Mouse (Mus musculus) kidney, postnatal 36 days (tissue): Measurements from ENCODE around the gene Chmp2a.

ENCODE experiments used
- DNase-seq, 2 experiments: peaks; one replicate each; pipeline ENCODE4 v3.0.0; 2021 to 2022; ENCODE audit warnings: mixed read lengths in 2 of 2

Chmp2a gene

DNA sequence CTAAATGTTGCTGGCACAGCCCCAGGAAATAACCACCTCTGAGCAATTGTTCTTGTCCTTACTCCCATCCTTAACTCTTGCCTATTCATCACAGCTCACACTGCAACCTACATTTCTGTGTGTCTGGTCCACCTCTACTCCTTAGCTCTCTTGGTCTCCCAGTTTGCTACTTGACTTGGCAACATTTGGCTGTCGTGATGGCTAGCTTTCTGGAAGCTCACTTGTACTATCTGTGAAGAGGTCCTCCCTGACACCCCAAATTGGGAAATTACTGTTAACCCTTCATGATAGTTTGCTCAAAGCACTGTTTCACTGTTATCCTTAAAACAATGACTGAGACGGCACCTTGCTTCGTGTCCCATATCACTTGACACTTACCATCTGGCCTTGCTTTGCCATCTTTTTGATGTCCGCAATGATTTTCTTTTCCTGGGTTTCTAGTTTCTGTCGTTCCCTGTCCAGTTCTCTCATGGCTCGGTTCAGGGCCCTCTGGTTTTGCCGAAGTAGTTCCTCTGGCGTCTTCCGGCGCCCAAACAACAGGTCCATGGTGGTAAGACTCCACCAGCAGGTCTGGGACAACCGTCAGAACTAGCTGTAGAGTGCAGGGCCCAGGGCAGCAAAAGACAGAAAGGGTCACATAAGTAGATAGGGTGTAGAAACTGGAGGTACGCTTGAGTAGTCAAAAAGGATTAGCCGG is 1.0 kb downstream of the Chmp2a start:
- DNase-seq: no peak

GRCm38 (mm10) chr7:13032541-13032940 is 2.1 kb downstream of the Chmp2a start:
- no peak for DNase-seq

- DNase-seq: no peak
Observed at GRCm38 (mm10) chr7:13031983-13032382, 2.6 kb downstream of the Chmp2a start.

DNA sequence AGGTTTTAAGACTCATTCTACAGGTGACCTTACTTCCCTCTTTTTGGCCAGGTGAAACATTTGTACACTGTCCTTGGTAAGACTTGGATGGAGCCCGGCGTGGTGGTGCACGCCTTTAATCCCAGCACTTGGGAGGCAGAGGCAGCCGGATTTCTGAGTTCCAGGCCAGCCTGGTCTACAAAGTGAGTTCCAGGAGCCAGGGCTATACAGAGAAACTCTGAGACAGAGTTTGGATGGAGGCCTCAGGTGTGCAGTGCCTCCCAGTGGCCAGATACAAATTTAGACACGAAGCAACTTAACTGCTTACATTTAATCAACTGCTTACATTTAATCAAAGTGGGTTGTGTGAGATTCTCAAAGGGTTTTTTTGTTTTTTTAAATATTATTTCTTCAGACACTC is 3.5 kb downstream of the Chmp2a start:
- DNase-seq: peak; percentile 35 to 62

DNA sequence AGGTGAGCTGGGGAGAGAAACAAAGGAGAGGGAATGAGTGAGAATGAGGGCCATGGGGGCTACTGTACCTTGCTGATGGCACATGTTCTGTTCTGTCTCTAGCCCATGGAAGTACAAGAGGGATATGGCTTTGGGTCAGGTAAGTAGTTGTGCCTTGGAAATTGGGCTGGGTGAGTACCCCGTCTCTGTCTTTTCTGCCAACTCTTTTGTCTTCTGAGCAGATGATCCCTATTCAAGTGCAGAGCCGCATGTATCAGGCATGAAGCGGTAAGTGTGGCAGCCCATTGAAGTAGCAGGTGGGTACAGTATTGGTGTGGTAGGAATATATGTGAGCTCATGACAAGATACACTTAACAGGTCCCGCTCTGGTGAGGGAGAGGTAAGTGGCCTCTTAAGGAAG is 5.6 kb downstream of the Chmp2a start:
- no peak for DNase-seq

DNA sequence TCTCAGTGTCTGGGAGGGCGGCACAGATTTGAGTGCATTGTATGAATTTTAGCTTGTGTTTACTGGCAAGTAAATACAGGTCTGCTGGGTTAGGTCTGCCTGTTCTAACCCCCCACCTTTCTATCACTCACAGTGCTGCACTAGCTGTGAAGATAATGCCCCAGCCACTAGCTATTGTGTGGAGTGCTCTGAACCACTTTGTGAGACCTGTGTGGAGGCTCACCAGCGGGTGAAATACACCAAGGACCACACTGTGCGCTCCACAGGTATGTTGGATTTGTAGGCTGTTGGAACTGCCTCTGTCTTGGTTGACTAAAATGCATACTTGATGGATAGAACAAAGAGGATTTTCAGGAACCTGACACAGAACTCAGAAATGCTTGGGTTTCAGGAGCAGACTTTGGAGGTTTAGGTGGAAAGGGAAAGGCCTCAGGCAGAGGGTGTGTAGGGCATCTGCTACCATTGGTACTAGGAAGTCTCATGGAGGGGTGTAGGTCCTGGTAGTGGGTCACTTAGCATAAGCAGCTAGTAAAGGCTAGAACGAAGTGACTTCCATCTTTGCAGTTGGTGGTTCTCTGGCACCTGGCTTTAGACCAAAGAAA is 9.0 kb downstream of the Chmp2a start:
- no peak for DNase-seq

DNA sequence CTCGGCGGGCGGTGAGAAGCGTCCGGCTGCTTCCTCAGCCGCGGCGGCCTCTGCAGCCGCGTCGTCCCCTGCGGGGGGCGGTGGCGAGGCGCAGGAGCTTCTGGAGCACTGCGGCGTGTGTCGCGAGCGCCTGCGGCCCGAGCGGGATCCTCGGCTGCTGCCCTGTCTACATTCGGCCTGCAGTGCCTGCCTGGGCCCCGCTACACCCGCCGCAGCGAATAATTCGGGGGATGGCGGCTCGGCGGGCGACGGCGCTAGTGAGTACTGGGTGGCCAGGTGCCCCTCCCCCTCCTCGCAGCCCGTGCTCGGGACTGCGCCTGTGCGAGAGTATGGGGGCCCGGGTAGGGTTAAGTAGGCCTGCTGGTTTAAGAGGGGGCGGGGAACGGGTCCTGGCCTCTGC is 9.8 kb downstream of the Chmp2a start:
- peak; percentile 68 to 87 for DNase-seq

DNA sequence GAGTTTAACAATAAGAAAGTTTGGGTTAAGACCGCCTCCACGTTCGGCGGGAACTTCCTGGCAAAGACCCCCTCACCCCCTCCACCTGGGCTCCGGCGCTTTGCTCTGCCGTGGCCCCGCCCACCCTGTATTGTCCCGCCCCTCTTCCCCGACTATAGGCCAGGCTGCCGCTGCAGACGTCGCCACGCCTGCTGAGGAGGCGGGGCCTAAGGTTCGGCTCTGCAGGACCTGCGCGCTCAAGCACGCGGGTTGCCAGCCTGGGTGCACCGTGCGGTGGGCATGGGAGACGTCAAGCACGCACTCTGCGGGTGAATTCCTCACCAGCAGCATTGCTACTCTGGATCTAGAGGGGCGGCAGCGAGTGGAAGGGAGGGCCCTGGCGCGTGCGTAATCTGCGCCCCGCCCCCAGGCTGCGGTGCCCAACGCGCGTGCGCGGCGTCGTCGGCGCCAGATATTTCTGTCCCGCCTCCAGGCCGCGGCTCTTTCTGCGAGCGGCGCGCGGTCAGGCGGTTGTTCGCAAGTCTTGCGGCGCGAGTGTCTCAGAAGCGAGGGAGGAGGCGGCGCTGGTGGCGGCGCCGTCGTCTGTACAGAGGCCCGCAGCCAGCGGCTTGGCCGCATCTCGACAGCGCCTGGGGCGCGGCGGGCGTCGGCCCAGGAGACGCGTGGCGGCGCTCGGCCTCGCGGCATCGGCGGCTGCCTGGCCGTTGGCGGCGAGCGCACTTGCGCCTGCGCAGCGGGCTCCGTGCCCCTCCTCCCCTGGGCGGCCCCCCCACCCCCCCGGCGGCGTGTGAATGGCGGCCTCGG is 10.5 kb downstream of the Chmp2a start:
- DNase-seq: peak; percentile 90 to 95

DNA sequence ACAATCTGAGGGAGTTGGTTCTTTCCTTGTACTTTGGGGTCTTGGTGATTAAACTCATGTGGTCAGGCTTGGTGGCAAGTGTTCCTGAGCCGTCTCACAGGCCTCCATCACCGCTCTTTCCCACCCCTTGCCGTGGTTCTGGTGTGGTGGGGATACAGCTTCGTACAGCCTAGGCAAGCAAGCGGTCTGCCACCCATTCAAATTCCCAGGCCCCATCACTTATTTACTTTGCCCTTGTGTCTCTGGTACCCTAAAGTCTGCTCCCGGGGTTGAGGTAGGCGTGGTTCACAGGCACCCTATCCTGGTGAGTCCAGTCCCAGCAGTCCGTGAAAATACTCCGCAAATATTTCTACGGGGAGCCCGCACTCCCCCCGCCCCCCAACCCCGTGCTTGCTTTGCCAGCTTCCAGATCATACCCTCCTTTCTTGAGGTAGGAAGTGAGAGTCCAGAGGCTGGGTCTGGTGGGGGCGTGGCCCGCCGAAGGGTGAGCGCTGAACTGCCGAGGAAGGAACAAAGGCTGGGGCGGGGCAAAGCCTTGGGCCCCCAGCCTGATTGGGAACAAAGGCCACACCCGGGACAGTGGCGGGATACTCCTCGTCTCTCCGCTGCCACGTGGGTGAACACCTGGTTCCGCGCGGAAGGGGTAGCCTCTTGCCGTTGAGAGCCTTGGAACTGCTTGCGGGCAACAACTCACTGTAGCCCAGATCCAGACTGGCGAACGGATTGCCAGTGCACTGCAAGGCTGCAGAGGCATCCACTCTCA is 11.7 kb downstream of the Chmp2a start:
- DNase-seq: peak; percentile 79 to 87

DNA sequence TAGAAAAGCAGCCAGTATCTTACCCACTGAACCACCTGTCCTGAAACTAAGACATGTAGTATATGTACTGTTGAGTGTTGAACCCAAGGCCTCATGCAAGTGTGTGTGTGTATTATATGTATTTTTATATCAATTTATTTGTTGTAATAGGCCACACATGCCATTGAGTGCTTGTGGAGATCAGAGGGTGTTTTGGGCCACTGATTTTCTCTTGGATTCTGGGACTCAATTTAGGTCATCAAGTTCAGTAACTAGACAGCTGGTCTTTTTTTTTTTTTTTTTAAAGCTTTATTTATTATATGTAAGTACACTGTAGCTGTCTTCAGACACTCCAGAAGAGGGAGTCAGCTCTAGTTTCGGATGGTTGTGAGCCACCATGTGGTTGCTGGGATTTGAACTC is 19.4 kb downstream of the Chmp2a start:
- no peak for DNase-seq

DNA sequence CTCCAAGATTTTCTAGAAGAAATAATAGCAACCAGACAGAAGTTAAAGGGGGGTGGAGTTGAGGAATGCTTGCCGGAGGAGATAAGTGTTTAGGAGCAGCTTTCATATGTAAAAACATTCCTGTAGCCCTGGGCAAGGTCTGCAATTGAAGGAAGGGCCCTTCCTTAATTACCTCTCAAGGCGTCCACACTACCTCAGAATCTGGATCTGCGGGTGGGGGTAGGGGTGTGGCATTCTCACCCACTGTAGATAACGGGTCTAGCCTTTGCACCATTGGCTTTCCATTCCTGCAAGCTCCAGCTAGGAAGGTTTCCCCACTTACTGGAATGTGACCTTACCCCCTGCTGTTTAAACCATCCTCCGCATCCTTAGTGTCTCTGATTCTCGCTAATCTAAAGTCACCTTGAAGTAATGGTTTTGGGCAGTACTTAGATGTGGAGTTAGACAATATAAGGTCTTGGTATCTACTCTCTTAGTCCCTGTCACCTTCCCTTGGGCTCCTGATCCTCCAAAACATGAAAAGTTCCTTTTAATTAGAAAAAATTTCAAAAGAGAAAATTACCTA is 20.2 kb downstream of the Chmp2a start:
- no peak for DNase-seq

GRCm38 (mm10) chr7:13013671-13014070 is 20.9 kb downstream of the Chmp2a start:
- no peak for DNase-seq

GRCm38 (mm10) chr7:13010005-13010908 is 24.4 kb downstream of the Chmp2a start, which contains the start of gene Zbtb45:
Gene Zbtb45, minus strand, starts transcription at chr7:13010034.
- DNase-seq: peak in 1 of 2 experiments; percentile 20

DNA sequence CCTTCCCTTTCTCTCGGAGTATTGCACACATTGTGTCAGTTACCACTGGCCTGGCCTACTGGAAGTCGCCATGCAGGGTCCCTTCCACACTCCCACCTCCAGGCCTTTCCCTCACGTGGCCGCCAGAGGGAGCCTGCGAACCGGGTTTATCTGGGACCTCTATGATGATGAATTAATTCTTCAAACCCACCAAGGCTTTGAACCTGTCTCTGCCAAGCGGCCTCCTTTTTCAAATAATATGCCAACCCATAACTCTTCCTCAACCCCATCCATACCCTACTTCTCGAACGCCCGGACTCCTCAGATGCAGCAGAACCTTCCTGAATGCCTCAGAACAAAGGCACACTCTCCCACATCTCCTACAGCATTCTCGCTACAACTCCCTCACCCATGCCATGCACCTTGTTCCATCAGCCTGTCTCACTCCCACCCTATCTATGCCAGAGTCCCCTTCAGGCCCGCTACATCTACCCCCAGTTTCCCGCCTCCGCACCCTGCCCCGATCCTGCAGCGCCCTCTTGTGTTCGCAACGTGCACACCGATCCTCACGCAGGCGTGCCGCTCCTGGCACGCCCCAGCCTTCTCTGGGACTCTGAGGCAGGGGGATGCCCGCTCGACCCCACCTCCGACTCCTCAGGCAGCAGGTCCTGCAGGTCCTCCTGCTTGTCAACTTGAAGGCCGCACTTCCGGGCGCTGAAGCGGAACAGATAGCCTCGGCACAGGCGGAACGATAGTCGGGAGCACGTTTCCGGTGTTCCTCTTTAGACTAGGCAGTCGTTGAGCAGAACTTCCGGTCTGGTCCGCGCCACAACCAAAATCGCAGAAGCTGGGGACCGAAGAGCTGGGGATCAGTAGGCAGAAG is 25.2 kb downstream of the Chmp2a start:
- DNase-seq: peak; percentile 93 to 95

DNA sequence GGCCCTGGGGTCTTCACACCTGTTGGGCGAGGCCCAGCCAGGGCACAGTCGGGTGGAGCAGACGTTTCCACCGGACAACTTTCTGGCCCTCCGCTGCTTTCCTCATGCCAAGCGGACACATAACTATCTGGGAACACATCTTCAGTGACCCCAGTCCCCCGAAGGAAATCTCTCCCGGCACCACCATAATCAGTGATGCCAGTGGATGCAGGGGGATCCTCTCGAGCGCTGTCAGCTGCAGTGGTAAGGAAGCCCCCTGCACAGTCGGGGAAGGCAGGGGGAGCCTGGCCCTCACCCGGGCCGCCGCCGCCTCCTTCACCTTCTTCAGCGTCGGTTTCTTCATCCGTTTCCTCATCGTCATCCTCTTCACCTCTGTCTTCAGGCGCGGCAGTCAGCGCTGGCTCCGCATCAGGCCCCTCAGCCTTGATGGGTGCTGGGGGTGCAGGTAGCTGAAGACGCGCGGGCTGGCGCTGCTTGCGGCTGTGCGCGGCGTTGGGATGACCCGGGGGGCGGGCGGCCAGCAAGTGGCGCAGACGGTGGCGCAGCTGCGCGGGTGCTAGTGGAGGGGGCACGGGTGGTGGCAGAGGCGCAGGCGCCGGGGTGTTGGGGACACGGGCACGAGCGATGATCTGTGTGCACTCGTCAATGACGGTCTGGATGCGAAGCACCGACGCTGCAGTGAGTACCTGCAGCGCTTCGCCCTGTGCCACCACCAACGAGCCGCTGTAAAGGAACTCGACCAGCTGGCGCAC is 27.1 kb downstream of the Chmp2a start:
- no peak for DNase-seq

GRCm38 (mm10) chr7:13006531-13006930 is 28.1 kb downstream of the Chmp2a start:
- DNase-seq: peak; percentile 41 to 58

DNA sequence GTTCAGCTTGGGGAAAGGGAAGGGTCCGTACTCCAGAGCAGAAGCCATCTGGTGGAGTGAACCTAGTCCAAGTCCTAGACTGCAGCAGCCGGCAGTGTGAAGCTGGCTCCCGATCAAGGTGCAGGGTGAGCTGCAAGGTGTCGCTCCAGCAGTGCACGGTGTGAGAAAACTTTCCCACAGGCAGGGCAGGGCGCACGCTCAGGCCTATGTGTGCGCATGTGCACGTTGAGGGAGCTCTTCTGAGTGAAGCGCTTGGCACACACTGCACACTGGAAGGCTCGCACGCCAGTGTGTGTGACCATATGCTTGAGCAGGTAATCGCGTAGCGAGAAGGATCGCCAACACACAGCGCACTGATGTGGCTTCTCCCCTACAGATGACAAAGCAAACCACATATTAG is 28.6 kb downstream of the Chmp2a start:
- DNase-seq: no peak

DNA sequence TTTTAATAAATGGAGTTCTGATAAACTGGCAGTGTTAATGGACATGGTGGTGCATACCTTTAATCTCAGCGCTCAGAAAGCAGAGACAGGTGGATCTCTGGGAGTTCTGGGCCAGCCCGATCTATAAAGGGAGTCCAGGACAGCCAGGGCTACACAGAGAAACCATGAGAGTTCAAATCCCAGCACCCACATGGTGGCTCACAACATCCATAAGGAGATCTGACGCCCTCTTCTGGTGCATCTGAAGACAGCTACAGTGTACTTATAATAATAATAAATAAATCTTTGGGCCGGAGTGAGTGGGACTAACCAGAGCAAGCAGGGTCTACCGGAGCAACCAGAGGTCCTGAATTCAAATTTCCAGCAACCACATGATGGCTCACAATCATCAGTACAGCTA is 31.2 kb downstream of the Chmp2a start:
- no peak for DNase-seq

- DNase-seq: no peak
Observed at GRCm38 (mm10) chr7:13001584-13001983, 33.0 kb downstream of the Chmp2a start.

- DNase-seq: no peak
Observed at GRCm38 (mm10) chr7:12998851-12999250, 35.8 kb downstream of the Chmp2a start, which contains the start of gene Trim28. Gene Trim28, plus strand, starts transcription at chr7:12999114.
